Mouse (Mus musculus) hindbrain, embryonic 12.5 days (tissue): ENCODE data around the gene Fam205a1. TPM values are rescaled to one million over a fixed set of nuclear protein-coding genes. Genes with fewer than 3 reads are reported as not detected.

Source experiments
- polyA plus RNA-seq: library from polyadenylated mRNA; unstranded; fragments of >200 nt; fragmentation: Nextera tagmentation; extraction: Ambion mirVana; gene quantifications from 2 replicates; pipeline ENCODE4 v1.2.1, GENCODE M21; 2016

The Fam205a1 gene
- polyA plus RNA-seq, 1 experiment from 2014 or later, result 0.05 TPM

Other genes with a start within 250 kb of the Fam205a1 start
- gene Gm10591, start 241.7 kb downstream of the Fam205a1 start, polyA plus RNA-seq, result not detected in 2 replicates
- not detected in 2 replicates for gene Gm2564, start 224.2 kb downstream of the Fam205a1 start, polyA plus RNA-seq
- not detected in 2 replicates for gene Ccl27b, start 198.6 kb downstream of the Fam205a1 start, polyA plus RNA-seq
- not detected in 2 replicates for gene Il11ra2, start 192.0 kb downstream of the Fam205a1 start, polyA plus RNA-seq
- 0.73 and 1.1 TPM in 2 replicates for gene 4930578G10Rik, start 118.3 kb downstream of the Fam205a1 start, polyA plus RNA-seq
- not detected in 2 replicates for gene Ccl19, start 97.3 kb downstream of the Fam205a1 start, polyA plus RNA-seq
- gene Ccl21a, start 79.9 kb downstream of the Fam205a1 start, polyA plus RNA-seq, result 4.1 and 5.5 TPM in 2 replicates
- gene Gm12394, start 2.9 kb upstream of the Fam205a1 start, polyA plus RNA-seq, result 0.31 and 0.48 TPM in 2 replicates
- gene Fam205c, start 20.3 kb upstream of the Fam205a1 start, polyA plus RNA-seq, result 1.9 and 2.4 TPM in 2 replicates
- 7.9 TPM in 2 replicates for gene Phf24, start 62.8 kb upstream of the Fam205a1 start, polyA plus RNA-seq
- 32.4 and 37.4 TPM in 2 replicates for gene Dnajb5, start 95.9 kb upstream of the Fam205a1 start, polyA plus RNA-seq
- gene 1700022I11Rik, start 115.7 kb upstream of the Fam205a1 start, polyA plus RNA-seq, result 0.61 and 1.2 TPM in 2 replicates
- 626 and 637 TPM in 2 replicates for gene Vcp, start 146.6 kb upstream of the Fam205a1 start, polyA plus RNA-seq
- 20.5 and 21.6 TPM in 2 replicates for gene Fancg, start 156.6 kb upstream of the Fam205a1 start, polyA plus RNA-seq
- 25.2 and 28.9 TPM in 2 replicates for gene Pigo, start 171.9 kb upstream of the Fam205a1 start, polyA plus RNA-seq
- gene Stoml2, start 177.8 kb upstream of the Fam205a1 start, polyA plus RNA-seq, result 243 and 249 TPM in 2 replicates
- gene Fam214b, start 192.3 kb upstream of the Fam205a1 start, polyA plus RNA-seq, result 36.2 and 36.6 TPM in 2 replicates
- gene Unc13b, start 205.1 kb upstream of the Fam205a1 start, polyA plus RNA-seq, result 27.8 and 29.4 TPM in 2 replicates